Mouse (Mus musculus) liver, adult (tissue): ENCODE results near the gene Cypt2.
"Not testable (repeated sequence)": the region's sequence is repeated elsewhere in the genome, so short reads cannot be mapped to it uniquely, and the experiment has no call there.

Source experiments
- GATA4 ChIP-seq: IDR thresholded peaks from 2 replicates; pipeline ENCODE4 v1.6.1; 2014; ENCODE audit warnings: mild to moderate bottlenecking, low read length; ENCODE audit not compliant: insufficient replicate concordance

The Cypt2 gene

DNA sequence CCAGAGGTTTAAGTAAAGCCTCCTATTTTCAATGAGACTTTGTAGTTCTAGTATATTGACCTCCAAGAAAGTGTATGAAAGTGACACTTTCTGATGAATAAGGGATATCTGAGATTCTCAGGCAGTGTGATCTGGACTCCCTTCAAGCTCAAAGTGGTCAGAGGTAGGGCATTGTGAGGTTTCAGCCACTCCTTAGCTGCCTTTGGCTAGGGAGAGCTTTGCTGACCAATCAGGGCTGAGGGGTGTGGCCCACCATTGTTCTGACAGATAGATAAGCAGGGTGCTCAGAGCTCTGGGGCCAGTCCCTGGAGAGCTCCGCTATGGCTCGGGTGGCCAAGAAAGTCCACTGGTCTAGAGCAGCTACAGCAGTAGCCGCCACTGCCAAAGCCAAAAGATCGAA lies at the start of gene Cypt2:
Gene Cypt2, plus strand, starts transcription at position 301 of the 400 bp plus-strand sequence.
- not testable (repeated sequence) for TF ChIP-seq GATA4

DNA sequence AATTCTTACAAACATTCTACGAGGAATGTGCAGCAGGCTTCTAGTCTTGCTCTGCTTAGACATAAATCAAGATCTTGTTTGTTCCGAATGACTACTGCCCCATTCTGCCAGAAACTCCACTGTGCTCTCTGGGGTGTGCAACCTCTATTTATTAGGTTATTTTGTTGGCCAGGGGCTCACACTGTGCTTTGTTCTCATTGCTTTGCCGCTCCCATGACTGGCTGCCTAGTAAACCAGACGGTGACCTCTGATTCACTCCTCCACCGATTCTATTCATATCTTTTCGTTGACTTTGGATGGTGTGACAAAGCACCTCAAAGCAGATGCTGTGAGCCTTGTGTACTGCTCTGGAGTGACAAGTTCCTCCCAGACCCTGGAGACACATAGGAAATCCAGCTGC lies 46.7 kb downstream of the Cypt2 start:
- no peak for TF ChIP-seq GATA4
